Mouse (Mus musculus): ENCODE results near the gene Kcp. TPM values are rescaled to one million over a fixed set of nuclear protein-coding genes. Genes with fewer than 3 reads are reported as not detected.

Kcp gene
- polyA plus RNA-seq, 1 experiment from 2014 or later = 20.8 TPM

GRCm38 (mm10) chr6:29431473-29431872 lies 76.3 kb downstream of the Kcp start:
- no peak overlapping the region for H3K4me3 ChIP-seq
- H3K36me3 ChIP-seq = no peaks in the 10 kb centered on the region
- H3K4me2 ChIP-seq = no peak overlapping the region
- peaks cover 46% of the 10 kb centered on the region for H3K4me1 ChIP-seq (replicated peaks)
- no peak for ATAC-seq (ENCODE audit: low FRiP score, low read depth)
- no peaks in the 10 kb centered on the region for H3K9me3 ChIP-seq
- no peak overlapping the region for H3K9ac ChIP-seq
- WGBS = 19% methylated on average over 5 of the region's 5 CpGs
- no peak overlapping the region for H3K27ac ChIP-seq (replicated peaks)
- peaks cover 37% of the 10 kb centered on the region for H3K27me3 ChIP-seq

- Histone ChIP-seq H3K36me3 (no peaks in the 10 kb centered on the region), H3K27me3 (peaks cover 37% of the 10 kb centered on the region)
- no peak for ATAC-seq (ENCODE audit: low FRiP score, low read depth)
These were observed 76.9 kb downstream of the Kcp start for GRCm38 (mm10) chr6:29430681-29431420.

DNA sequence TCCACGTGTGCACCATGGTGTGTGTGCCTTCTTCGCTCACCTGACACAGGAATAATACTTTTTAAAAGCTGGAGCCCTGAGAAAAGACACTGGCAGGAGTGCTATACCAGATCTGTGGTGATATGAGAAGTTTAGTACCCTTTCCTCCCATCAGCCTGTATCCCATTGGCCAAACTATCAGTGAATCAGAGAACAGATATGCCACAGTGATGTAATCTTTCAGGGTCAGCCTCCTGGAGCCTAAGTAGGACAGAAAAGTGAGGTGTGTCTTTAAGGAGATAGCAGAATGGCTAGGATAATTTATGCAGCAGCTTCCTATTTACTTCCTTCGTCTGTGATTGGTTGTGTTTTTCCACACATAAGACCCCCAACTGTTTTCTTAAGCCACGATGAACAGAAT lies 79.6 kb downstream of the Kcp start:
- no peaks in the 10 kb centered on the region for H3K36me3 ChIP-seq
- H3K4me3 ChIP-seq = no peak overlapping the region
- H3K27me3 ChIP-seq = peaks cover 16% of the 10 kb centered on the region
- H3K4me1 ChIP-seq (replicated peaks) = peaks cover 14% of the 10 kb centered on the region
- WGBS = 55% methylated on average over 4 of the region's 4 CpGs
- H3K4me2 ChIP-seq = no peak overlapping the region
- no peak overlapping the region for H3K27ac ChIP-seq (replicated peaks)
- H3K9ac ChIP-seq = no peak overlapping the region
- H3K9me3 ChIP-seq = no peaks in the 10 kb centered on the region
- ATAC-seq (ENCODE audit: low FRiP score, low read depth) = no peak

More at GRCm38 (mm10) chr6:29430681-29431420, 76.9 kb downstream of the Kcp start:
- Histone ChIP-seq H3K4me1 (replicated peaks) (peaks cover 40% of the 10 kb centered on the region), H3K9me3 (no peaks in the 10 kb centered on the region), H3K27ac (replicated peaks) (no peak overlapping the region), H3K4me2 (no peak overlapping the region), H3K4me3 (no peak overlapping the region), H3K9ac (no peak overlapping the region)
- WGBS = 44% methylated on average over 15 of the region's 15 CpGs

- Histone ChIP-seq H3K27me3 (peaks cover under 1% of the 10 kb centered on the region; the same call in 1 of the 2 replicates), H3K4me3 (no peak overlapping the region), H3K36me3 (peaks cover 4% of the 10 kb centered on the region; the same call in 1 of the 2 replicates), H3K9me3 (no peaks in the 10 kb centered on the region), H3K4me1 (replicated peaks) (peaks cover 1% of the 10 kb centered on the region; the same call in 1 of the 2 replicates), H3K27ac (replicated peaks) (no peak overlapping the region), H3K9ac (no peak overlapping the region), H3K4me2 (no peak overlapping the region)
- no peak for ATAC-seq (ENCODE audit: low FRiP score, low read depth)
- 78% methylated on average over 6 of the region's 6 CpGs for WGBS
These were observed 81.4 kb downstream of the Kcp start for GRCm38 (mm10) chr6:29426331-29426730.

DNA sequence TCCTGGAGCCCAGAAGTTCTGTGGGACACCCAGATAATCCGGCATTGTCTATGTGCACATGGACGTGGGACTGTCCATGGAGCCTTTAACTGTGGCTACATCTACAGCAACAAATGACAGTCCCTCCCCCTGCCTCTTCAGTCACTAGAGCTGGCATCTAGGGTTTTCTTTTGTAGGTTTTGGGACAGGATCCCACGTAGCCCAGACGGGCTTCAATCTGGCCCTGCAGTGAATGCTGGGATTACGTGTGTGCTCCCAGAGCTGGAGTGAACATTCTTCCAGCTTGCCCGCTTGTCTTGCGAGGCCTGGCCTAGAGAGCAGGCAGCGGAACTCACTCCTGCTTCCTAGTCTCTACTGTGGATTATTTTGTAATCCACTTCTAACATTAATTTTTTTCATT lies 82.6 kb downstream of the Kcp start:
- no peak overlapping the region for H3K27ac ChIP-seq (replicated peaks)

More for the DNA sequence above, 82.6 kb downstream of the Kcp start:
- H3K4me3 ChIP-seq = no peak overlapping the region
- 86% methylated on average over 8 of the region's 8 CpGs for WGBS
- H3K4me2 ChIP-seq = no peak overlapping the region
- no peak for ATAC-seq (ENCODE audit: low FRiP score, low read depth)
- no peaks in the 10 kb centered on the region for H3K9me3 ChIP-seq
- H3K36me3 ChIP-seq = peaks cover 4% of the 10 kb centered on the region; the same call in 1 of the 2 replicates
- H3K27me3 ChIP-seq = no peaks in the 10 kb centered on the region
- no peaks in the 10 kb centered on the region for H3K4me1 ChIP-seq (replicated peaks)
- H3K9ac ChIP-seq = no peak overlapping the region

Other genes with a start within 250 kb of the Kcp start
- 31.7 and 33.3 TPM in 2 replicates for gene Hilpda, start 235.5 kb downstream of the Kcp start, polyA plus RNA-seq (2015; fragmentation: Nextera tagmentation; extraction: Ambion mirVana)
- gene Fam71f2, start 228.4 kb downstream of the Kcp start, polyA plus RNA-seq (2015; fragmentation: Nextera tagmentation; extraction: Ambion mirVana) = 0.41 and 0.51 TPM in 2 replicates
- gene Fam71f1, start 188.8 kb downstream of the Kcp start, polyA plus RNA-seq (2015; fragmentation: Nextera tagmentation; extraction: Ambion mirVana) = not detected in 2 replicates
- gene Calu, start 159.9 kb downstream of the Kcp start, polyA plus RNA-seq (2015; fragmentation: Nextera tagmentation; extraction: Ambion mirVana) = 164 TPM in 2 replicates
- gene Opn1sw, start 119.5 kb downstream of the Kcp start, polyA plus RNA-seq (2015; fragmentation: Nextera tagmentation; extraction: Ambion mirVana) = 0.34 and 0.53 TPM in 2 replicates
- gene Ccdc136, start 111.6 kb downstream of the Kcp start, polyA plus RNA-seq (2015; fragmentation: Nextera tagmentation; extraction: Ambion mirVana) = 43.3 and 52.6 TPM in 2 replicates
- 4.2 and 5.1 TPM in 2 replicates for gene Flnc, start 74.7 kb downstream of the Kcp start, polyA plus RNA-seq (2015; fragmentation: Nextera tagmentation; extraction: Ambion mirVana)
- 346 and 360 TPM in 2 replicates for gene Atp6v1f, start 40.2 kb downstream of the Kcp start, polyA plus RNA-seq (2015; fragmentation: Nextera tagmentation; extraction: Ambion mirVana)
- gene Atp6v1fnb, start 36.5 kb downstream of the Kcp start, polyA plus RNA-seq (2015; fragmentation: Nextera tagmentation; extraction: Ambion mirVana) = 0.35 and 0.42 TPM in 2 replicates
- 1.7 and 2.5 TPM in 2 replicates for gene Irf5, start 18.7 kb upstream of the Kcp start, polyA plus RNA-seq (2015; fragmentation: Nextera tagmentation; extraction: Ambion mirVana)
- 85.5 and 85.6 TPM in 2 replicates for gene Tnpo3, start 101.9 kb upstream of the Kcp start, polyA plus RNA-seq (2015; fragmentation: Nextera tagmentation; extraction: Ambion mirVana)
- 11.9 and 14.4 TPM in 2 replicates for gene Tspan33, start 186.3 kb upstream of the Kcp start, polyA plus RNA-seq (2015; fragmentation: Nextera tagmentation; extraction: Ambion mirVana)
- 14.7 and 15.7 TPM in 2 replicates for gene Smo, start 227.6 kb upstream of the Kcp start, polyA plus RNA-seq (2015; fragmentation: Nextera tagmentation; extraction: Ambion mirVana)